Mouse (Mus musculus): ENCODE measurements around the gene Chtop. TPM values are rescaled to one million over a fixed set of nuclear protein-coding genes. Genes with fewer than 3 reads are reported as not detected.

Chtop gene
- polyA plus RNA-seq (2014; fragmentation: Nextera tagmentation; extraction: Ambion mirVana) = 103 and 109 TPM in 2 replicates

GRCm38 (mm10) chr3:90508950-90509746 lies at the start of gene Chtop:
Gene Chtop, minus strand, starts transcription at chr3:90509498.
- WGBS = under 1% methylated on average over 66 of the region's 66 CpGs
- no peaks in the 10 kb centered on the region for H3K9me3 ChIP-seq (ENCODE audit: low read depth, low read length)
- H3K4me2 ChIP-seq = peak within 1 kb of the TSS; percentile 89
- H3K27ac ChIP-seq (ENCODE audit: low read depth) = peak within 1 kb of the TSS; percentile 94
- peak; percentile 91 for ATAC-seq (ENCODE audit: insufficient read depth)
- H3K27me3 ChIP-seq (ENCODE audit: insufficient read depth, low read length) = no peaks in the 10 kb centered on the region; the same call in 1 of the 2 replicates
- H3K4me3 ChIP-seq (ENCODE audit: low read depth, low read length) = peak within 1 kb of the TSS; percentile 89
- DNase-seq = peak; percentile 100
- no peak for TF ChIP-seq CTCF (IDR thresholded peaks at IDR 0.05; ENCODE audit: low read depth)
- H3K4me1 ChIP-seq (ENCODE audit: insufficient read depth) = peaks cover 10% of the 10 kb centered on the region
- peak within 1 kb of the TSS; percentile 97 for H3K9ac ChIP-seq
- H3K36me3 ChIP-seq (ENCODE audit: insufficient read depth) = peaks cover 37% of the 10 kb centered on the region

GRCm38 (mm10) chr3:90555954-90556353 lies 46.7 kb upstream of the Chtop start:
- peak; percentile 4 for DNase-seq

GRCm38 (mm10) chr3:90552231-90552630 lies 42.9 kb upstream of the Chtop start:
- no peaks in the 10 kb centered on the region for H3K4me1 ChIP-seq (ENCODE audit: insufficient read depth)
- H3K27me3 ChIP-seq (ENCODE audit: insufficient read depth, low read length) = no peaks in the 10 kb centered on the region
- no peak for ATAC-seq (ENCODE audit: insufficient read depth)
- no peak overlapping the region for H3K27ac ChIP-seq (ENCODE audit: low read depth)
- 65% methylated on average over 2 of the region's 2 CpGs for WGBS
- H3K9me3 ChIP-seq (ENCODE audit: low read depth, low read length) = no peaks in the 10 kb centered on the region
- no peak overlapping the region for H3K4me3 ChIP-seq (ENCODE audit: low read depth, low read length)
- no peaks in the 10 kb centered on the region for H3K36me3 ChIP-seq (ENCODE audit: insufficient read depth)
- H3K9ac ChIP-seq = no peak overlapping the region
- no peak overlapping the region for H3K4me2 ChIP-seq
- no peak for TF ChIP-seq CTCF (IDR thresholded peaks at IDR 0.05; ENCODE audit: low read depth)
- no peak for DNase-seq

More at GRCm38 (mm10) chr3:90555954-90556353, 46.7 kb upstream of the Chtop start:
- no peak for ATAC-seq (ENCODE audit: insufficient read depth)
- no peaks in the 10 kb centered on the region for H3K36me3 ChIP-seq (ENCODE audit: insufficient read depth)
- 65% methylated on average over 5 of the region's 5 CpGs for WGBS
- no peak for TF ChIP-seq CTCF (IDR thresholded peaks at IDR 0.05; ENCODE audit: low read depth)
- no peak overlapping the region for H3K27ac ChIP-seq (ENCODE audit: low read depth)
- no peaks in the 10 kb centered on the region for H3K9me3 ChIP-seq (ENCODE audit: low read depth, low read length)
- no peaks in the 10 kb centered on the region for H3K4me1 ChIP-seq (ENCODE audit: insufficient read depth)
- H3K9ac ChIP-seq = no peak overlapping the region
- no peak overlapping the region for H3K4me2 ChIP-seq
- no peak overlapping the region for H3K4me3 ChIP-seq (ENCODE audit: low read depth, low read length)
- no peaks in the 10 kb centered on the region for H3K27me3 ChIP-seq (ENCODE audit: insufficient read depth, low read length)

GRCm38 (mm10) chr3:90550421-90550790 lies 41.1 kb upstream of the Chtop start:
- no peak for TF ChIP-seq CTCF (IDR thresholded peaks at IDR 0.05; ENCODE audit: low read depth)
- no peak overlapping the region for H3K4me2 ChIP-seq
- WGBS = 71% methylated on average over 2 of the region's 2 CpGs
- no peaks in the 10 kb centered on the region for H3K36me3 ChIP-seq (ENCODE audit: insufficient read depth)
- no peak overlapping the region for H3K4me3 ChIP-seq (ENCODE audit: low read depth, low read length)
- no peaks in the 10 kb centered on the region for H3K9me3 ChIP-seq (ENCODE audit: low read depth, low read length)
- no peaks in the 10 kb centered on the region for H3K4me1 ChIP-seq (ENCODE audit: insufficient read depth)
- H3K27ac ChIP-seq (ENCODE audit: low read depth) = no peak overlapping the region
- H3K9ac ChIP-seq = no peak overlapping the region
- H3K27me3 ChIP-seq (ENCODE audit: insufficient read depth, low read length) = no peaks in the 10 kb centered on the region
- no peak for DNase-seq
- no peak for ATAC-seq (ENCODE audit: insufficient read depth)

GRCm38 (mm10) chr3:90549676-90550420 lies 40.5 kb upstream of the Chtop start:
- no peak overlapping the region for H3K4me2 ChIP-seq
- TF ChIP-seq CTCF (IDR thresholded peaks at IDR 0.05; ENCODE audit: low read depth) = no peak
- no peaks in the 10 kb centered on the region for H3K9me3 ChIP-seq (ENCODE audit: low read depth, low read length)
- no peaks in the 10 kb centered on the region for H3K4me1 ChIP-seq (ENCODE audit: insufficient read depth)
- H3K27me3 ChIP-seq (ENCODE audit: insufficient read depth, low read length) = no peaks in the 10 kb centered on the region
- WGBS = 55% methylated on average over 5 of the region's 5 CpGs
- DNase-seq (peak; percentile 8), ATAC-seq (ENCODE audit: insufficient read depth) (no peak)
- H3K27ac ChIP-seq (ENCODE audit: low read depth) = no peak overlapping the region
- no peak overlapping the region for H3K4me3 ChIP-seq (ENCODE audit: low read depth, low read length)
- H3K36me3 ChIP-seq (ENCODE audit: insufficient read depth) = no peaks in the 10 kb centered on the region
- no peak overlapping the region for H3K9ac ChIP-seq

GRCm38 (mm10) chr3:90540904-90541303 lies 31.6 kb upstream of the Chtop start:
- peak; percentile 42 for DNase-seq

GRCm38 (mm10) chr3:90537905-90538296 lies 28.6 kb upstream of the Chtop start:
- no peak overlapping the region for H3K27ac ChIP-seq (ENCODE audit: low read depth)
- no peak overlapping the region for H3K9ac ChIP-seq

More at GRCm38 (mm10) chr3:90540904-90541303, 31.6 kb upstream of the Chtop start:
- no peaks in the 10 kb centered on the region for H3K9me3 ChIP-seq (ENCODE audit: low read depth, low read length)
- H3K27ac ChIP-seq (ENCODE audit: low read depth) = no peak overlapping the region
- no peak for TF ChIP-seq CTCF (IDR thresholded peaks at IDR 0.05; ENCODE audit: low read depth)
- peak overlapping the region; percentile 46 for H3K4me2 ChIP-seq
- no peaks in the 10 kb centered on the region for H3K4me1 ChIP-seq (ENCODE audit: insufficient read depth)
- H3K27me3 ChIP-seq (ENCODE audit: insufficient read depth, low read length) = no peaks in the 10 kb centered on the region
- no peaks in the 10 kb centered on the region for H3K36me3 ChIP-seq (ENCODE audit: insufficient read depth)
- WGBS = 54% methylated on average over 4 of the region's 4 CpGs
- peak overlapping the region; percentile 10 for H3K4me3 ChIP-seq (ENCODE audit: low read depth, low read length)
- ATAC-seq (ENCODE audit: insufficient read depth) = peak; percentile 59; the same call in 1 of the 2 replicates
- H3K9ac ChIP-seq = peak overlapping the region; percentile 37; the same call in 1 of the 2 replicates

More at GRCm38 (mm10) chr3:90537905-90538296, 28.6 kb upstream of the Chtop start:
- ATAC-seq (ENCODE audit: insufficient read depth) = no peak
- no peaks in the 10 kb centered on the region for H3K36me3 ChIP-seq (ENCODE audit: insufficient read depth)
- no peaks in the 10 kb centered on the region for H3K27me3 ChIP-seq (ENCODE audit: insufficient read depth, low read length)
- WGBS = 62% methylated on average over 5 of the region's 5 CpGs
- H3K4me3 ChIP-seq (ENCODE audit: low read depth, low read length) = peak overlapping the region; percentile 3; the same call in 1 of the 2 replicates
- no peak for TF ChIP-seq CTCF (IDR thresholded peaks at IDR 0.05; ENCODE audit: low read depth)
- H3K4me2 ChIP-seq = peak overlapping the region; percentile 45
- H3K4me1 ChIP-seq (ENCODE audit: insufficient read depth) = no peaks in the 10 kb centered on the region
- H3K9me3 ChIP-seq (ENCODE audit: low read depth, low read length) = no peaks in the 10 kb centered on the region
- DNase-seq = no peak

Measured in lung, embryonic 14.5 days (tissue).